Mouse (Mus musculus) forebrain, postnatal 0 days (tissue): ENCODE measurements around the gene Clec2e. TPM values are rescaled to one million over a fixed set of nuclear protein-coding genes. Genes with fewer than 3 reads are reported as not detected.

Source experiments
- ATAC-seq: fragments of 200-750 bp; cut with Nextera tagmentation; 2 replicates; pipeline ENCODE4 v1.8.0; 2017; ENCODE audit warnings: mild to moderate bottlenecking, moderate library complexity
- DNase-seq: peaks from one replicate; pipeline ENCODE4 v3.0.0-alpha.2; 2015
- H3K27ac ChIP-seq: fragments of 300-500 bp; sonication (generic); 2 replicates; pipeline ENCODE4 v1.5.1; 2014; ENCODE audit warnings: low read depth, mild to moderate bottlenecking, antibody characterized with exemption, low read length, moderate library complexity, mixed read lengths
- H3K27me3 ChIP-seq: fragments of 300-500 bp; sonication (generic); 2 replicates; pipeline ENCODE4 v1.6.1; 2014; ENCODE audit warnings: mild to moderate bottlenecking, low read length, mixed read lengths; ENCODE audit not compliant: insufficient read depth
- H3K36me3 ChIP-seq: fragments of 300-500 bp; sonication (generic); 2 replicates; pipeline ENCODE4 v1.6.1; 2014; ENCODE audit warnings: mild to moderate bottlenecking, moderate library complexity; ENCODE audit not compliant: insufficient read depth
- H3K4me1 ChIP-seq: fragments of 300-500 bp; sonication (generic); 2 replicates; pipeline ENCODE4 v1.6.1; 2014; ENCODE audit warnings: antibody characterized with exemption; ENCODE audit not compliant: insufficient read depth
- H3K4me2 ChIP-seq: fragments of 300-500 bp; sonication (generic); 2 replicates; pipeline ENCODE4 v1.6.1; 2014; ENCODE audit warnings: low read depth, mild to moderate bottlenecking, moderate library complexity
- H3K4me3 ChIP-seq: fragments of 300-500 bp; sonication (generic); 2 replicates; pipeline ENCODE4 v1.5.1; 2014; ENCODE audit warnings: low read depth, low read length, mixed read lengths
- H3K9ac ChIP-seq: fragments of 300-500 bp; sonication (generic); 2 replicates; pipeline ENCODE4 v1.6.1; 2014; ENCODE audit warnings: mild to moderate bottlenecking
- H3K9me3 ChIP-seq: fragments of 300-500 bp; sonication (generic); 2 replicates; pipeline ENCODE4 v1.6.1; 2016; ENCODE audit warnings: low read length
- CTCF ChIP-seq: sonication (generic); IDR thresholded peaks from 2 replicates; pipeline ENCODE4 v1.5.1; 2016; ENCODE audit warnings: antibody characterized with exemption, control low read depth, low read depth
- WGBS: fragments of 180-500 bp; shearing (Covaris S2); extraction: QIAGEN DNeasy Blood & Tissue Kit; methylation state at CpG from one replicate; pipeline ENCODE4 v1.1.7; 2014; 5-methylcytosine and 5-hydroxymethylcytosine counted together
- polyA plus RNA-seq: library from polyadenylated mRNA; unstranded; fragments of >200 nt; fragmentation: Nextera tagmentation; extraction: Ambion mirVana; gene quantifications from 2 replicates; pipeline ENCODE4 v1.2.1, GENCODE M21; 2015
- total RNA-seq: library from RNA; depleted of rRNA; stranded (reverse); fragments of >200 nt; gene quantifications from 2 replicates; pipeline ENCODE4 v1.2.3, GENCODE M21; 2014

Gene Clec2e
- total and polyA plus RNA-seq, 2 experiments from 2014 or later, result not detected

DNA sequence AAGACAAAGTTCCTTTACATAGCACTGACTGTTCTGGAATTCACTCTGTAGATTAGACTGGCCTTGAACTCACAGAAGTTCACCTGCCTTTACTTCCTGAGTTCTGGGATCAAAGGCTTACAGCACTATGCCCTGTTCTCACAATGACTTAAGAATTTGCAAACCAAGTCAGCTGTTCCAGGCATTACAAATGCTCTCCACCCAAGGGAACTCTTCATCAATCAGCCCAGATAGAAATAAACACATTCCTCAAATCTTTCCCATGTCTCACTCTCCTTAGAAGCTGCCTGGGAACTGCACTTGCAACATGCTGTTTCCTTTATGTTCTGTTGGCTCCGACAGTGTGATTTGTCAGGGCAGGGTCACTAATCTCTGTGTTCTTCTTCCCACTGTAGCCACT, 13.1 kb upstream of the Clec2e start:
- DNase-seq (no peak), ATAC-seq (no peak)
- Histone ChIP-seq H3K9ac (no peak overlapping the region), H3K9me3 (peaks cover 3% of the 10 kb centered on the region; the same call in 1 of the 2 replicates), H3K4me3 (no peak overlapping the region), H3K36me3 (no peaks in the 10 kb centered on the region), H3K4me2 (no peak overlapping the region), H3K4me1 (no peaks in the 10 kb centered on the region), H3K27ac (no peak overlapping the region), H3K27me3 (no peaks in the 10 kb centered on the region)
- no peak for TF ChIP-seq CTCF
- 65% methylated on average over 1 of the region's 1 CpGs for WGBS

DNA sequence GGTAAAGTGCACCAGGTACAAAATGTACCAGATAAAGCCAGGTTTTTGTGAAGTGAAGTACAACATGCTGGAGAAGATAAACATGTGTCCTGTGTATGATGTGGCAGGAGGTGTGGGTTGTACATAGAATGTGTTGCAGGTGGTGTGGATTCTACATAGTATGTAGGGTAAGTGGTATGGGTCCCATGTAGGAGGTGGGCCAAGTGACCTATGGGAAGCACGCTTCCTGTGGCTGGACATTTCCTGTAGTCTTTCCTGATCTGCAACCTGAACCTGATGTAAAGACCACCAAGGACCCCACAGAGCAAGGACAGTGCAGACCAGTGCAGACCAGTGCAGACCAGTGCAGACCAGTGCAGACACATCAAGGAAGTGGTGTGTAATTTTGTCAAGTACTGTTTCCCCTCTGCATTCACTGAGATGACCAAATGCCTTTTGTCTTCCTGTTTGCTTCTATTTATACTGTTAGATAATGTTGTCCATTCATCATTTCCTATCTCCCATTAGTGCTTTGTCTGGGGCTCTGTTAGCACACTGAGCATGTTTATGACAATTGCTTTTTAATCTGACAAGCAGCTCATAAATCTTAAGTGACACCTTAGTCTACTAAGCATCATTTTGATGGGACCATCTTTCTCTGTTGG, 12.4 kb upstream of the Clec2e start:
- WGBS, result 90% methylated on average over 1 of the region's 1 CpGs
- H3K27ac ChIP-seq, result no peak overlapping the region
- TF ChIP-seq CTCF, result no peak

DNA sequence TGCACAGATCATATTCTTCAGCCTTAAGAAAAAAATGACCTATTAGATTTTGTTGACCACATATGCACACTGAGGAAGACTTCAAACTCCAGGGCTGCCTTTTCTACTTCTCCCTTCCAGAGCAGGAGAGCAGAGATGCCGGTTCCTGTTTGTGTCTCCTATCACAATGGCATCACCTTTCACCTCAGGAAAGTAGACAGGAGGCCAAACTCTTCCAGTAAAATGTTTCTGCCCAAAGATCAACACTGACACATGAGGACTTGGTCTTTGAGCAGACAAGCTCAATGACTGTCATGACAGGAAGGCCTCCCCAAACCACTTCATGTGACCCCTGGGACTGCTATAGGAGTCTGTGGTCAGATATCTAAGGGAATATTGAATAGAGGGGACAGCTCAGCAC, 11.8 kb upstream of the Clec2e start:
- Histone ChIP-seq H3K27me3 (no peaks in the 10 kb centered on the region), H3K4me2 (no peak overlapping the region), H3K4me1 (no peaks in the 10 kb centered on the region), H3K36me3 (no peaks in the 10 kb centered on the region), H3K9ac (no peak overlapping the region), H3K9me3 (peaks cover 3% of the 10 kb centered on the region; the same call in 1 of the 2 replicates), H3K27ac (no peak overlapping the region), H3K4me3 (no peak overlapping the region)
- no peak for TF ChIP-seq CTCF
- WGBS, result 79% methylated on average over 1 of the region's 1 CpGs
- DNase-seq (no peak), ATAC-seq (no peak)

More for the DNA sequence above, 12.4 kb upstream of the Clec2e start:
- DNase-seq (no peak), ATAC-seq (no peak)
- Histone ChIP-seq H3K4me3 (no peak overlapping the region), H3K9ac (no peak overlapping the region), H3K9me3 (peaks cover 3% of the 10 kb centered on the region; the same call in 1 of the 2 replicates), H3K4me1 (no peaks in the 10 kb centered on the region), H3K27me3 (no peaks in the 10 kb centered on the region), H3K4me2 (no peak overlapping the region), H3K36me3 (no peaks in the 10 kb centered on the region)

DNA sequence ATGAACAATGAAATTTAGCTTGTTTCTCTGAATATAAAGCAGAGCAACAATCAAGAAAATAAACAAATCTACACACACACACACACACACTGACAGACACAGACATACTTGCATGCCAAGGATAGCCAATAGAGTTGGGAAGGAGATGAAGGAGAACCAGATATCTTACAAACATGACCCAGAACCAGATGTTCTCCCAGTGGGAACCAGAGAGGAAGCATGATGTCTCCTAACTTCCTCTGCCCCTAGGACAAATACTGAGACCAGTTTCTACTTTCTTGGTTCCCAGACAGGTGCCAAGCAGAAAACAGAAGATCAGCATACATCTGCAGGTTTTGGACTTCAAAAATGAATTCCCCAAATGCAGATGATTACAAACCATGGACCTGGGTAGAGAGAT, 7.2 kb upstream of the Clec2e start:
- no peaks in the 10 kb centered on the region for H3K36me3 ChIP-seq
- TF ChIP-seq CTCF, result no peak
- H3K9me3 ChIP-seq, result no peaks in the 10 kb centered on the region
- DNase-seq (no peak), ATAC-seq (no peak)
- H3K4me1 ChIP-seq, result no peaks in the 10 kb centered on the region
- no peak overlapping the region for H3K27ac ChIP-seq
- H3K9ac ChIP-seq, result no peak overlapping the region
- no peak overlapping the region for H3K4me2 ChIP-seq
- H3K4me3 ChIP-seq, result no peak overlapping the region
- no peaks in the 10 kb centered on the region for H3K27me3 ChIP-seq

DNA sequence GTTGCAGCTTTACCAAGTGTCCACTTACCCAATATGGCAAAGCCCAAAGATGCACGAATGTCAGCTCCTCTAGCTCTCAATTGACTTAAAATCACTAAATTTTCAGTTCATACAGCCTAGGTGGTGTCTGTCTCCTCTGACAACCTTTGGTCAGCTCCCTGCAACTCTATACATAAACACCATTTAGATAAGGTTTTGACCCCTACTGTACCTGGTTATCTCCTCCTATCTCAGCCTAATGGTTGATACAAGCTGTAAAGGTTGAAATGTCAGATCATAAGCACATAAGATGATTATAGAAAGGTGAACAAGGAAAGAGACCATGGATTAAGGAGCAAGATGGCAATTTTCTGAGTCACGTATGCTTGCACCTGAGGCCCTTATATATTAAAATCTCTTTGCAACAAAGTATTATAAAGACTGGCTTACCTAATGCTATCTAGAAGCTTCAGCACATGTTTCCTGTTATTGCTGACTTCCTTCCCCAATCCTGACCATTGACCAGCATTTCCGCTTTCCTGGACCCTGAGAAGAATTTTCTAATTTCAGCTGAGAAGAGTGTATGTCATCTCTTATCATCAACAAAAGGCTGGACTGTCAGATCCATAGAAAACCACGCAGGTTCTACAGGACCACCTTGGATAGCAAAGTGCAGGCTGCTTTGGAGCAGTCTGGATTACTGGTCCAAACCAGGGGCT, 2.3 kb upstream of the Clec2e start:
- 90% methylated on average over 4 of the region's 4 CpGs for WGBS
- no peak overlapping the region for H3K9ac ChIP-seq
- no peaks in the 10 kb centered on the region for H3K4me1 ChIP-seq
- H3K27me3 ChIP-seq, result no peaks in the 10 kb centered on the region
- no peak overlapping the region for H3K4me2 ChIP-seq
- H3K4me3 ChIP-seq, result no peak overlapping the region
- H3K36me3 ChIP-seq, result no peaks in the 10 kb centered on the region
- H3K9me3 ChIP-seq, result no peaks in the 10 kb centered on the region
- DNase-seq, result no peak
- no peak for ATAC-seq
- TF ChIP-seq CTCF, result no peak
- no peak overlapping the region for H3K27ac ChIP-seq

DNA sequence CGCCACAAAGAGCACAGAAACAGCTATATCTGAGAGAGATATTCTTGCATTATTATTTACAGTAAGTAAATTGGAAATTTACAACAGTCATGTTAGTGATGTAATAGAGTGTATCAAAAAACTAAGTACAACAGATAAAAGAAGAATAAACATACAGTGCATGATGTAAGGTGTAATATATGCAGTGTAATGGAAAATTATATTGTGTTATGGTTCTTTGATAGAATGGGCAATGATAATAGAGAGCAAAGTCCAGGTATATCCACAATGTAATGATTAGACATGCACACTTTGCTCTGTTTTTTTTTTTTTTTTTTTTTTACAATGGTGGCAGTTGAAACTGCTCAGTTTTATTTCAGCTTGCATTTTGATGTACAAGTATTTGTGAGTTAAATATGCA, 891 bp upstream of the Clec2e start:
- WGBS, result 81% methylated on average over 1 of the region's 1 CpGs
- Histone ChIP-seq H3K27ac (no peak overlapping the region), H3K36me3 (no peaks in the 10 kb centered on the region), H3K9ac (no peak overlapping the region), H3K9me3 (no peaks in the 10 kb centered on the region), H3K4me1 (no peaks in the 10 kb centered on the region), H3K4me2 (no peak overlapping the region), H3K27me3 (no peaks in the 10 kb centered on the region), H3K4me3 (no peak overlapping the region)
- ATAC-seq (no peak), DNase-seq (no peak)
- TF ChIP-seq CTCF, result no peak

DNA sequence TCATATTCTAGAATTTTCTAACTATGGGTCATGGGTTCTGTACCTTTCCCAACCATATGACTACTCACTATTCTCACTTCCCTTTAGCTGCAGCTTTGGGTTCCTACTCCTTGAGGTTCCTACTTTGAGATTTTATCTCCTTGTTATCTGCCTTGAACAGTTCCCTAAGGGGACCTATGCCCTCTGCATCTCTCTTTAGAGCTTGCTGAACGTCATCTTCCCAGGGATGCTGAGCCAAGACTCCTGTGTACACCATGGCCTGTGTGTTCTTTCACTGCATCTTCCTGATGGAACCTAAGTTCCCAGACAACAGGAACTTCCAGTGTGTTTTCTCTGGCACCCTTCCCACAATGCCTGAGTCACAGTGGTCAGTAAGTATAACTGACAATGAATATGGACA, 2.8 kb downstream of the Clec2e start:
- H3K27ac ChIP-seq, result no peak overlapping the region
- no peaks in the 10 kb centered on the region for H3K4me1 ChIP-seq
- no peaks in the 10 kb centered on the region for H3K27me3 ChIP-seq
- H3K4me3 ChIP-seq, result no peak overlapping the region
- H3K9me3 ChIP-seq, result no peaks in the 10 kb centered on the region
- H3K36me3 ChIP-seq, result no peaks in the 10 kb centered on the region
- TF ChIP-seq CTCF, result no peak
- H3K4me2 ChIP-seq, result no peak overlapping the region
- ATAC-seq (no peak), DNase-seq (no peak)
- WGBS, result 68% methylated on average over 1 of the region's 1 CpGs
- no peak overlapping the region for H3K9ac ChIP-seq
